Mouse (Mus musculus) bone marrow, adult 2 months (tissue): ENCODE results near the gene Flvcr2.

Source experiments
- CTCF ChIP-seq: fragments of 200-500 bp; IDR thresholded peaks from 2 replicates; pipeline ENCODE4 v1.5.1; 2011; ENCODE audit warnings: low read length, control low read depth; ENCODE audit not compliant: control insufficient read depth, insufficient read depth
- POLR2A ChIP-seq: fragments of 200-500 bp; IDR thresholded peaks from 2 replicates; pipeline ENCODE4 v1.6.1; 2011; ENCODE audit warnings: low read depth, mild to moderate bottlenecking, control low read depth, low read length, borderline replicate concordance; ENCODE audit not compliant: control insufficient read depth

DNA sequence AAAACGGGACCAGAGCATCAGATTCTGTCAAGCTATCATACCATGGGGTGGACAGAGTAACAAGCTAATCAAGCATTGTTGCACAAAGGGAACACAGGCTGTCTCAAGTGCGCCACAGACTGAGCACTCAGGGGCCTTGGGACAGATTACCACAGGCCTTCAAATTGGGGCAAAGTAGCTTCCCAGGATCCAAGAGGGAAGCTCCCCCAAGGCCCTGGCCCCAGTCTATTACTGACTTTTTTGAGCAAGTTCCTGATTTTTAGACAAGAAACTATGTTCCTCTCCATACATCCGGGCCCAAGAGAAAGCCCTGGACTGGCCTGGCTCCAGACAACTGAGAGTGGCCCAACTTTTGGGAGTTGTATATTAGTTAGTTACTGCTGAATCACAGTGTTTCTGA is 35.3 kb downstream of the Flvcr2 start:
- TF ChIP-seq POLR2A (no peak), CTCF (no peak)
